Mouse (Mus musculus) gastrocnemius, adult 8-10 months (tissue): ENCODE measurements at regions not wholly inside any gene's neighbourhood (a gene's known extent, or its start where the extent isn't known, plus 50 kb on each side); places are given as distances from the start of the nearest gene placed in this dataset. TPM values are rescaled to one million over a fixed set of nuclear protein-coding genes. Genes with fewer than 3 reads are reported as not detected.

Experiments
- microRNA-seq: library from miRNA; unstranded; fragments of <30 nt; microRNA quantifications from one replicate; pipeline ENCODE4 v1.2.0, GENCODE M21; 2022

Small RNA genes lying in the stretch of these regions (microRNA-seq; reads per million reads assigned to microRNA genes)
- gene Gm27392, result not detected
